Mouse (Mus musculus) intestine, embryonic 14.5 days (tissue): ENCODE data around the gene Wapl. TPM values are rescaled to one million over a fixed set of nuclear protein-coding genes. Genes with fewer than 3 reads are reported as not detected.

Source experiments
- ATAC-seq: fragments of 200-750 bp; cut with Nextera tagmentation; replicated peaks from 2 replicates; pipeline ENCODE4 v1.8.0; 2017; ENCODE audit warnings: low read depth, moderate number of reproducible peaks, moderate TSS enrichment, moderate library complexity; ENCODE audit not compliant: low FRiP score, low TSS enrichment
- DNase-seq: peaks from one replicate; pipeline ENCODE4 v3.0.0-alpha.2; 2018; ENCODE audit warnings: low spot score
- H3K27ac ChIP-seq: fragments of 300-500 bp; sonication (generic); 2 replicates; pipeline ENCODE4 v1.5.1; 2014; ENCODE audit warnings: low read depth, mild to moderate bottlenecking, control low read depth
- H3K27me3 ChIP-seq: fragments of 300-500 bp; sonication (generic); replicated peaks from 2 replicates; pipeline ENCODE4 v1.6.1; 2014; ENCODE audit warnings: low read length, control low read depth; ENCODE audit not compliant: control insufficient read depth, insufficient read depth
- H3K36me3 ChIP-seq: fragments of 300-500 bp; sonication (generic); 2 replicates; pipeline ENCODE4 v1.6.1; 2014; ENCODE audit warnings: low read length, control low read depth; ENCODE audit not compliant: control insufficient read depth, insufficient read depth
- H3K4me1 ChIP-seq: fragments of 300-500 bp; sonication (generic); replicated peaks from 2 replicates; pipeline ENCODE4 v1.6.1; 2014; ENCODE audit warnings: low read length, control low read depth, mixed read lengths; ENCODE audit not compliant: control insufficient read depth, insufficient read depth
- H3K4me2 ChIP-seq: fragments of 300-500 bp; sonication (generic); 2 replicates; pipeline ENCODE4 v1.6.1; 2014; ENCODE audit warnings: low read length
- H3K4me3 ChIP-seq: fragments of 300-500 bp; sonication (generic); 2 replicates; pipeline ENCODE4 v1.5.1; 2014; ENCODE audit warnings: low read depth, low read length, control low read depth, mixed read lengths
- H3K9ac ChIP-seq: fragments of 300-500 bp; sonication (generic); 2 replicates; pipeline ENCODE4 v1.6.1; 2014; ENCODE audit warnings: mild to moderate bottlenecking, low read length
- H3K9me3 ChIP-seq: fragments of 300-500 bp; sonication (generic); 2 replicates; pipeline ENCODE4 v1.6.1; 2016; ENCODE audit warnings: low read length, control low read depth; ENCODE audit not compliant: control insufficient read depth
- WGBS: fragments of 180-500 bp; shearing (Covaris S2); extraction: QIAGEN DNeasy Blood & Tissue Kit; methylation state at CpG from one replicate; pipeline ENCODE4 v1.1.7; 2014; 5-methylcytosine and 5-hydroxymethylcytosine counted together
- polyA plus RNA-seq: library from polyadenylated mRNA; unstranded; fragments of >200 nt; fragmentation: Nextera tagmentation; extraction: Ambion mirVana; gene quantifications from 2 replicates; pipeline ENCODE4 v1.2.1, GENCODE M21; 2014

Gene Wapl
- polyA plus RNA-seq, 1 experiment from 2014 or later, result 29.7 TPM

GRCm38 (mm10) chr14:34674932-34675331, 1.2 kb downstream of the Wapl start:
- Histone ChIP-seq H3K4me3 (peak overlapping the region; percentile 82), H3K9me3 (no peaks in the 10 kb centered on the region), H3K36me3 (peaks cover 17% of the 10 kb centered on the region), H3K27ac (no peak overlapping the region; the same call in 1 of the 2 replicates), H3K4me1 (peaks cover 5% of the 10 kb centered on the region; the same call in 1 of the 2 replicates), H3K27me3 (no peaks in the 10 kb centered on the region), H3K9ac (peak overlapping the region; percentile 94), H3K4me2 (peak overlapping the region; percentile 68)
- WGBS, result 23% methylated on average over 9 of the region's 9 CpGs
- DNase-seq (no peak), ATAC-seq (no peak)

GRCm38 (mm10) chr14:34675347-34675865, 1.7 kb downstream of the Wapl start:
- no peaks in the 10 kb centered on the region for H3K9me3 ChIP-seq
- ATAC-seq (no peak), DNase-seq (no peak)
- H3K9ac ChIP-seq, result no peak overlapping the region
- peak overlapping the region; percentile 82 for H3K4me3 ChIP-seq
- H3K36me3 ChIP-seq, result peaks cover 19% of the 10 kb centered on the region
- no peaks in the 10 kb centered on the region for H3K27me3 ChIP-seq
- 59% methylated on average over 5 of the region's 5 CpGs for WGBS
- H3K4me1 ChIP-seq, result peaks cover 5% of the 10 kb centered on the region; the same call in 1 of the 2 replicates
- no peak overlapping the region for H3K27ac ChIP-seq
- H3K4me2 ChIP-seq, result peak overlapping the region; percentile 68

DNA sequence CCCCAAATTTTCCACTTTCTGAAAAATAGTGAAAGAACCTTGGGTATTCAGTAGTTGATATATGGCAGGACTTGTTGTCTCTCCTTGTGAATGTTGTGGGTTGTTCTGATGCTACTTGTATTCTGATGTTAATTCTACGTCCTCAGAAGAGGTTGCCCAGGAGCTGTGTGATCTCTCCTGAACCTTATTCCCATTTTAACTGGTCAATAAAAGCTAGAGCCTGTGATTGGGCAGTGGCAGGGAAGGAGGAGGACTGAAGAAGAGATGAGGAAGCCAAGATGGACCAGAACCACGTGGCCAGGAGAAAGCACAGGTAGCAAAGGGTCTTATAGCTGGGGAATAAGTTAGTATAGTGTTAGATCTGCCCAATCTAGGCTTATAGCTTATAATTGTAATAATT, 7.1 kb downstream of the Wapl start:
- H3K9me3 ChIP-seq, result no peaks in the 10 kb centered on the region
- H3K9ac ChIP-seq, result no peak overlapping the region
- no peak overlapping the region for H3K27ac ChIP-seq
- peaks cover 46% of the 10 kb centered on the region for H3K36me3 ChIP-seq
- H3K4me2 ChIP-seq, result no peak overlapping the region
- no peaks in the 10 kb centered on the region for H3K27me3 ChIP-seq
- H3K4me1 ChIP-seq, result no peaks in the 10 kb centered on the region
- ATAC-seq (no peak), DNase-seq (no peak)
- H3K4me3 ChIP-seq, result no peak overlapping the region
- 84% methylated on average over 2 of the region's 2 CpGs for WGBS

- no peak overlapping the region for H3K9ac ChIP-seq
- no peaks in the 10 kb centered on the region for H3K27me3 ChIP-seq
- ATAC-seq, result no peak
- no peak for DNase-seq
- no peak overlapping the region for H3K4me2 ChIP-seq
- H3K36me3 ChIP-seq, result peaks cover 31% of the 10 kb centered on the region
- H3K4me1 ChIP-seq, result no peaks in the 10 kb centered on the region
- no peak overlapping the region for H3K27ac ChIP-seq
- no peaks in the 10 kb centered on the region for H3K9me3 ChIP-seq
- no peak overlapping the region for H3K4me3 ChIP-seq
These were observed 11.3 kb downstream of the Wapl start for GRCm38 (mm10) chr14:34684989-34685388.

DNA sequence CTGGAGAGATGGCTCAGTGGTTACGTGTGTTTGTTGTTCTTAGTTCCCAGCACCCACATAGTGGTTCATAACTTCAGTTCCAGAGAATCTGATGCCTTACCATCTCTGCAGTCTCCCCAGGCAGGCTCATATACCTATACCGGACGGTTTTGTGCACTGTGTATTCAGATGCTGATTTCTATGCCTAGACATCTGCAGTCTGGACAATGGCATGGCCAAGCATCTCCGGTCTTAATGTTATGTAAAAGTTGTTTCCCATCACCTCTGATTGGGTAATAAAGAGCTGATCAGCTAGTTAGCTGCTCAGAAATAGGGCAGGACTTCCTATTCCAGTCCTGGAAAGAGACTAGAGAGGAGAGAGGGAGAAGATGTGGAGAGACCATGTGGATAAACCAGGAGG, 20.2 kb downstream of the Wapl start:
- WGBS, result over 99% methylated on average over 4 of the region's 4 CpGs
- H3K27ac ChIP-seq, result no peak overlapping the region
- no peaks in the 10 kb centered on the region for H3K9me3 ChIP-seq
- peaks cover 57% of the 10 kb centered on the region for H3K36me3 ChIP-seq
- no peak overlapping the region for H3K4me2 ChIP-seq
- DNase-seq (no peak), ATAC-seq (no peak)
- no peaks in the 10 kb centered on the region for H3K4me1 ChIP-seq
- H3K4me3 ChIP-seq, result no peak overlapping the region
- no peaks in the 10 kb centered on the region for H3K27me3 ChIP-seq
- H3K9ac ChIP-seq, result no peak overlapping the region

- ATAC-seq, result no peak
- 88% methylated on average over 1 of the region's 1 CpGs for WGBS
These were observed 23.6 kb downstream of the Wapl start for GRCm38 (mm10) chr14:34697376-34697775.

DNA sequence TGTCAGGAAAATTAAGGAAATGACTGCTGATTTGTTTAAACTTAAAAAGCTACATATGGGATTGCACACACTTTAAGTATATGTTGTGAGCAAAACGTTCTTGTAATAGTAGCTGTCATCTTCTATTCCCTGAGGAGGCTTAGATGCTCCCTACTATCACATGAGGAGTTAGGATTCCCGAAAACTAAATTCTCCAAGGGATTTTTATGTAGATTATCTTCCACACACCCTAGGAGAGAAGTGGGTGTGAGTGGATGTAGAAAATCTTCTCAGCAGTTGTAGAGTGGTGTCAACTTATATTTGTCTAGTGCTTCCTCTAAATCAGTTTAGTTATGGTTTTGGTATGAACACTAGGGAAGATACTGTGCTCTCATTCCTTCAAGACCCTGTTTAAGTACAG, 36.5 kb downstream of the Wapl start:
- no peaks in the 10 kb centered on the region for H3K9me3 ChIP-seq
- H3K36me3 ChIP-seq, result peaks cover 22% of the 10 kb centered on the region
- H3K4me2 ChIP-seq, result no peak overlapping the region
- DNase-seq (no peak), ATAC-seq (no peak)
- H3K4me3 ChIP-seq, result no peak overlapping the region
- no peaks in the 10 kb centered on the region for H3K27me3 ChIP-seq
- no peak overlapping the region for H3K27ac ChIP-seq
- 88% methylated on average over 2 of the region's 2 CpGs for WGBS
- H3K9ac ChIP-seq, result no peak overlapping the region
- no peaks in the 10 kb centered on the region for H3K4me1 ChIP-seq

More at GRCm38 (mm10) chr14:34697376-34697775, 23.6 kb downstream of the Wapl start:
- Histone ChIP-seq H3K4me3 (no peak overlapping the region), H3K9me3 (no peaks in the 10 kb centered on the region), H3K27ac (no peak overlapping the region), H3K4me1 (no peaks in the 10 kb centered on the region), H3K9ac (no peak overlapping the region), H3K4me2 (no peak overlapping the region), H3K36me3 (peaks cover 51% of the 10 kb centered on the region), H3K27me3 (no peaks in the 10 kb centered on the region)
- DNase-seq, result no peak

DNA sequence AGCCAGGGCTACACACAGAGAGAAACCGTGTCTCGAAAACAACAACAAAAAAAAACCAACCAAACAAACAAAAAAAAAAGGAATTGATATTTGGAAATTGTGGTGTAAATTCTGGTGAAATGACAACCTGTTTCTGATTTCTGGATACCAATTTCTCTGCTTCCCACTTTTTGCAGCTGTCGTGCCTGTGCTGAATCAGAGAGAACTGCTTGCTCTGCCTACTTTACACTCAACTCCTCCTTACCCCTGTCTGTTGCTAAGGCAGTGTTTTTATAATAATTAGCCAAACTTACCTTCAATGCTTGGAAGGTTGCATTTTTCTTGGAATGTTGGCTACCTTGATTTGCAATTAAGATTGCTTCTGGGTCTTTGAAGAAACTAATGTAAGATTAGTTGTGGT, 38.3 kb downstream of the Wapl start:
- DNase-seq, result no peak
- H3K4me2 ChIP-seq, result no peak overlapping the region
- peaks cover 25% of the 10 kb centered on the region for H3K36me3 ChIP-seq
- H3K27ac ChIP-seq, result no peak overlapping the region
- no peaks in the 10 kb centered on the region for H3K27me3 ChIP-seq
- H3K4me1 ChIP-seq, result no peaks in the 10 kb centered on the region
- no peak for ATAC-seq
- 91% methylated on average over 3 of the region's 3 CpGs for WGBS
- no peak overlapping the region for H3K9ac ChIP-seq
- no peaks in the 10 kb centered on the region for H3K9me3 ChIP-seq
- H3K4me3 ChIP-seq, result no peak overlapping the region

- Histone ChIP-seq H3K27ac (no peak overlapping the region), H3K36me3 (peaks cover 25% of the 10 kb centered on the region), H3K4me1 (no peaks in the 10 kb centered on the region), H3K27me3 (no peaks in the 10 kb centered on the region), H3K4me3 (no peak overlapping the region), H3K9ac (no peak overlapping the region), H3K4me2 (no peak overlapping the region), H3K9me3 (no peaks in the 10 kb centered on the region)
- WGBS, result 90% methylated on average over 3 of the region's 3 CpGs
- DNase-seq (no peak), ATAC-seq (no peak)
These were observed 39.1 kb downstream of the Wapl start for GRCm38 (mm10) chr14:34712857-34713256.
